Mouse (Mus musculus) cortical plate, adult 2 months (tissue): Measurements from ENCODE around the gene Tmem56.

Experiments
- CTCF ChIP-seq: fragments of 200-500 bp; IDR thresholded peaks from 2 replicates; pipeline ENCODE4 v1.5.1; 2011; ENCODE audit warnings: mild to moderate bottlenecking, control low read depth, low read length; ENCODE audit not compliant: insufficient read depth; ENCODE audit errors: extremely low read depth
- POLR2A ChIP-seq: fragments of 200-500 bp; IDR thresholded peaks from 2 replicates; pipeline ENCODE4 v1.6.1; 2011; ENCODE audit warnings: mild to moderate bottlenecking, low read length, control low read depth; ENCODE audit not compliant: insufficient read depth; ENCODE audit errors: extremely low read depth

DNA sequence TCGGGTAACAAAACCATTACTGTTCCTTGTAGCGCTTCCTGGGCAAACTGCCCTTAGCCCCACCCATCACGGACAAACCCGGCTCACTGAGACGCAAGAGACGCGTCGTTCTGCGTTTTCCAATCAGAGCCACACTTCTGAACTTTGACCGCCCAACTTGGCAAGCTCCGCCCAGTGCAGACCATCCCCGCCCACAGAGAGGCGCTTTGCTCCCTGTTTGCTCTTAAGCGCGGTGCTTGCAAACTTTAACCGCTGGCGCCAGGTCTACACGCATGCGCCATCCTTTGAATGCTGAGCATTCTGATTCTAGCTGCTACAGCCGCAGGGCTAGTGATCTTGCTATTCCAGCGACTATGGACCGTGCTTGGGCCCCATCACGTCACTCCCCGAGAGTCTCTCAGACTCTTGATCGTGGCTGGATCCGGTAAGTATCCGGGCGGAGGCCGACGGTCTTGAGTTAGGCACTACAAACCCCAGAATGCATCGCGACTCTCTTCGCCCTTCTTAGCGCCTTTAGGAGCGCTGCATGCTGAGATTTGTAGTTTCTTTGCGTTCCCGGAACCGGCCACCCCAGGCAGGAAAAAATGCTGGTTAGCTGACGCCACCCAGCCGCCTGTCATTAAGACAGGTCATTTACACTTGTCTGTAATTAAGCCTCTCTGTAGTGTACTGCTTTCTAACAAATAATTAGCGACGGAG lies 8.8 kb upstream of the Tmem56 start, which contains the start of gene Alg14:
- peak; percentile 93 for TF ChIP-seq POLR2A
- TF ChIP-seq CTCF: no peak
